Mouse (Mus musculus): ENCODE data around the gene Pdlim7.

DNA sequence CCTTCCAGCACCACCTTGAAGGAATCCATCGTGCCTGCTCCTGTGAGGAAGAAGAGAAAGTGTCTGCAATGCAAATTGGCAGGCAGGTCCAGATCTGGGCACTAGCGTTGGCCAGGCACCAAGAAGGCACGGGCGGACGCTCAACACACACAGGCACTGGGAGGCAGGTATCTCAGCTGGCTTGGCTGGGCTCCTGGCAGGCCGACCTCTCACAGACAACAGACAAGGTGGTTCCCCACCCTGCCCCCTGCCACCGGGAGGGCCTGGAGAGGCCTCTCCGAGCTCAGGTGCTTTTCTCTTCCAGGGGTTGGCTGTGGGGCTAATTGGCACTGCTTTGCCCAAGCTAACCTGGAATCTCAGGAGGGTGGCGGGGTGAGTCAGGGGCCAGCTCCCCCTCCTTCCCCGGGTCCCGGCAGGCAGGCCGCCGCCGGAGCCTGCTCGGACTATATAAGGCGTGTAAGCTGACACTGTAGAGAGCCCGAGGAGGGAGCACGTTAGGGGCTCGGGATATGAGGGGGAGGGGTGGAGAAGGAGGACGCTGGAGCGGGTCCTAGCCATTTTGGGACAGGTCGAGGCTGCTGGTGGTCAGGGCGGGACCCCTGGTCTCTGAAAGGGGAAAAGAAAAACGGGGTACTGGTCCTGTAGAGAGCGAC is 971 bp downstream of the Pdlim7 start:
- no peak for TF ChIP-seq POLR2A (IDR thresholded peaks at IDR 0.05; ENCODE audit: insufficient read depth, low read length)
- TF ChIP-seq CTCF (IDR thresholded peaks at IDR 0.05; ENCODE audit: low read depth, low read length), result no peak
- TF ChIP-seq EP300 (IDR thresholded peaks at IDR 0.05; ENCODE audit: insufficient read depth, low read depth, low read length), result 0 out of 2 replicates have a peak, but pooled peaks have one; percentile 6
